Mouse (Mus musculus) hematopoietic stem cell, adult 5-6 weeks (primary cell): ENCODE measurements around the gene Myh6. TPM values are rescaled to one million over a fixed set of nuclear protein-coding genes. Genes with fewer than 3 reads are reported as not detected.

ENCODE experiments used
- total RNA-seq: library from RNA; stranded (forward); fragments of 172-1452, 232-1000 nt; gene quantifications from 2 replicates; pipeline ENCODE4 v1.2.3, GENCODE M21; 2017

Gene Myh6
- total RNA-seq, 1 experiment from 2014 or later: not detected

Other genes with a start within 250 kb of the Myh6 start
- gene Slc7a8, start 185.0 kb downstream of the Myh6 start, total RNA-seq: 2.3 and 3.2 TPM in 2 replicates
- gene Rnf212b, start 152.8 kb downstream of the Myh6 start, total RNA-seq: not detected in 2 replicates
- gene Homez, start 96.0 kb downstream of the Myh6 start, total RNA-seq: 11.3 and 19.1 TPM in 2 replicates
- 2.6 and 3.6 TPM in 2 replicates for gene Ppp1r3e, start 89.4 kb downstream of the Myh6 start, total RNA-seq
- 6.1 and 13.1 TPM in 2 replicates for gene Bcl2l2, start 83.5 kb downstream of the Myh6 start, total RNA-seq
- not detected in 2 replicates for gene Gm20521, start 83.5 kb downstream of the Myh6 start, total RNA-seq
- 268 and 313 TPM in 2 replicates for gene Pabpn1, start 74.4 kb downstream of the Myh6 start, total RNA-seq
- 0.94 and 4.6 TPM in 2 replicates for gene Slc22a17, start 53.8 kb downstream of the Myh6 start, total RNA-seq
- not detected in 2 replicates for gene Efs, start 40.8 kb downstream of the Myh6 start, total RNA-seq
- not detected in 2 replicates for gene Il25, start 34.2 kb downstream of the Myh6 start, total RNA-seq
- not detected in 2 replicates for gene Cmtm5, start 30.7 kb downstream of the Myh6 start, total RNA-seq
- not detected in 2 replicates for gene Gm17428, start 10.0 kb upstream of the Myh6 start, total RNA-seq
- gene Myh7, start 27.7 kb upstream of the Myh6 start, total RNA-seq: not detected in 2 replicates
- 58.0 and 66.5 TPM in 2 replicates for gene Ngdn, start 48.5 kb upstream of the Myh6 start, total RNA-seq
- 3.1 and 3.8 TPM in 2 replicates for gene Zfhx2, start 125.4 kb upstream of the Myh6 start, total RNA-seq
- 9.0 and 17.9 TPM in 2 replicates for gene Thtpa, start 127.9 kb upstream of the Myh6 start, total RNA-seq
- gene Ap1g2, start 139.7 kb upstream of the Myh6 start, total RNA-seq: 17.2 and 23.9 TPM in 2 replicates
- gene Jph4, start 150.0 kb upstream of the Myh6 start, total RNA-seq: not detected in 2 replicates